Mouse (Mus musculus) ES-E14 (cell line): ENCODE data around the gene Lta.

ENCODE experiments used
- CHD2 ChIP-seq: IDR thresholded peaks from 2 replicates; pipeline ENCODE4 v1.6.1; 2014; ENCODE audit warnings: mild to moderate bottlenecking, low read depth, low read length, inconsistent platforms
- MAFK ChIP-seq: IDR thresholded peaks from 2 replicates; pipeline ENCODE4 v1.6.1; 2014; ENCODE audit warnings: mild to moderate bottlenecking, low read depth, low read length, inconsistent platforms; ENCODE audit not compliant: insufficient read depth
- ZC3H11A ChIP-seq: IDR thresholded peaks from 2 replicates; pipeline ENCODE4 v1.6.1; 2012; ENCODE audit warnings: low read depth, mild to moderate bottlenecking, inconsistent platforms, low read length, borderline replicate concordance
- ZNF384 ChIP-seq: IDR thresholded peaks from 2 replicates; pipeline ENCODE4 v1.6.1; 2012; ENCODE audit warnings: low read depth, low read length, inconsistent platforms

DNA sequence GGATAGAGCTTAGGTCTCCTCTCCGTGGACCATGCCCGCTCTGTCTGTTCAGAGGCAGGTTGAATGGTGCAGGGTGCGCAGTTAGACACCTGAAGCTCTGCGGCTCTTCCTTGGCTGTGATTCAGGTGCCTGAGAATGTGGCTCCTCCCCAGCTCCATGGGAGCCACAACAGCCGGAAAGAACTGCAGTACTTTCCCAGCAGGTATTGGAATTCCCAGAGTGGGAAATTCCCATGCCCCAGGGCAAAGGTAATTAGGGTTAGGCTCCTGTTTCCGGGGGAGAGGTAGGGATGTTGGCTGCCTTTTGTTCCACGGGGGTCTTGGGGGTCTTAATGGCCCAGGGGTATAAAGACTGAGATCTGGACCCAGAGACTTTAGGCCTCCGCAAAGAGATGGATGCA lies 6.2 kb downstream of the Lta start:
- TF ChIP-seq MAFK (no peak), CHD2 (no peak), ZNF384 (no peak), ZC3H11A (no peak)
